Mouse (Mus musculus) cerebellum, adult 9-11 months (tissue): ENCODE results near the gene Ppan.
A peak's percentile ranks its signal among the peaks of the same experiment; 100 is the strongest.

Experiments used
- DNase-seq: peaks from one replicate; pipeline ENCODE4 v3.0.0; 2022

The Ppan gene

DNA sequence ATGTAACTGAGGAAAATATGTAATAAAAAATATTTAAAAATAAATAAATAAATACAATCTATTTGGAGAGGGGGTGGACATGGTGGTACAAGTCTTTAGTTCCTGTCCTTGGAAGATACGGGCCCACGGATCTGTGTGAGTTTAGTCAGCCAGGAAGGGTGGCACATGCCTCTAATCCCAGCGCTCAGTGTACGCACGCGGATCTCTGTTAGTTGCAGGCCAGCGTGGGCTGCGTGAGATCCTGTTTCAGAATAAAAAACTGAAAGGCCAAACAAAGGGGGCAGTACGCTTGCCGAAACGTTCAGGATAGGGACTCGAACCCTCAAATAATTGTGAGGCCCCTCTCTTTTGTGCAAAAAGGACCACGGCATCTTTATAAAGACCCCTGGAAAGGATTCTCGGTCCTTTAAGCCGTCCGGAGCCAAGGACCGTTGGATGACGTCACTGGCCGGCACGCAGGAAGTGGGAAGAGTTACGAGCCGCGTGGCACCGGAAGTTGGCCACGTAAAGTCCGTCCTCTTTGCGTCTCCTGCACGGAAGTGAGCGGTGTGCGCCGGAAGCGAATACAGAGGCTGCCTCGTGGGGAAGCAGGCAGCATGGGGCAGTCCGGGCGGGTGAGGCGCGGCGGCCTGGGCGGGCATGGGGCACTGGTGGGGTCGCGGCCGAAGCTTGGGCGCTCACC, at the start of gene Ppan:
Ppan (plus strand) TSS at position 472 of the 682 bp plus-strand sequence.
- peak; percentile 97 for DNase-seq

DNA sequence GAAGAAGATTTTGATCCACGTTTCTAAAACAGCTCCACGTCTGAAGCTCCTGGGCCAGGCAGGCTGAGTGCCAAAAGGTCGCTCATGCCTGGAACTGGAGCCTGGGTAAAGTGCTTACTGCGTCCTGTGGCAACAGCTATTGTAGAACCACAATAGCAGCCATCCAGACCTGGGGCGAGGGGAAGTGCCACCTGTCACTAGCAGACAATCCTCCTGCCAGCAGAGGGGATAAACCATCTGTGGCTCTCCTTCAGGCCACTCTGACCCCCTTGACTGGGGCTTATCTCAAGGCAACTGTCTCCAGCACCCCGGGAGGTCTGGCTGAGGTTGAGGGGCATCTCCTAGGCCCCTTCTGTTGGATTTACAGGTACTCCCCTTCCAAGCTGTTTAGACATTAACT, 49.0 kb upstream of the Ppan start:
- DNase-seq = peak; percentile 24

DNA sequence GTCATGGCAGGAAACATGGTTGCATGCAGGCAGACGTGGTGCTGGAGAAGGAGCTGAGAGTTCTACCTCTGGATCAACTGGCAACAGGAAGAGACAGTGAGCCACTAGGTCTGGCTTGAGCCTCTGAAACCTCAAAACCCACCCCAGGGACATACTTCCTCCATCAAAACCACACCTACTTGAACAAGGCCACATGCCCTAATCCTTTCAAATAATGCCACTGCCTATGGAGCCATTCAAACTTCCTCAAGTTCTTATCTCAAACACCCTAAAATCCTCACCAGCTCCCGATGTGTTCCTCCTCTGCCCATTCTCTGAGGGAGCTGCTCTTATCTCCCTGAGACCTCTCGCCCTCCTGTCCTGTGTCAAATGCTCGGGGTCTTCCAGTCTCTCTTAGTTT, 45.8 kb upstream of the Ppan start:
- DNase-seq = no peak

DNA sequence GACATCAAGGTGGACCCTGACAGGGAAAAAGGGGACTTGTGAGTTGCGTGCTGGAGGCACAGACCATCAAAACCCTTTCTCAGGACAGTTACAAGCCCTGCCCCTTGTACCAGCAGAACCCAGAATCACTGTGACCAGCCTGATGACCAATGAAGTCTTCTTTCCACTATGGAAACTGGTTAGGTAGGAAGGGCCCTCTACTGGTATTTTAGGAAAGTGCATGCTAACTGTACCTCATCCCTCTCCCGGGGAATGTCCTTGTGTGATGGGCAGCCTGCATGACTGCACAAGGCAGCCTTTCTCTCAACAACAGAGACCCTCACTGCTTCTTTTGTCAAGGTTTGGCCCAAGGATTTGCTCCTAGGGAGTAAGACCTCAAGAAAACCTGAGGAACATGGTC, 45.3 kb upstream of the Ppan start:
- no peak for DNase-seq

DNA sequence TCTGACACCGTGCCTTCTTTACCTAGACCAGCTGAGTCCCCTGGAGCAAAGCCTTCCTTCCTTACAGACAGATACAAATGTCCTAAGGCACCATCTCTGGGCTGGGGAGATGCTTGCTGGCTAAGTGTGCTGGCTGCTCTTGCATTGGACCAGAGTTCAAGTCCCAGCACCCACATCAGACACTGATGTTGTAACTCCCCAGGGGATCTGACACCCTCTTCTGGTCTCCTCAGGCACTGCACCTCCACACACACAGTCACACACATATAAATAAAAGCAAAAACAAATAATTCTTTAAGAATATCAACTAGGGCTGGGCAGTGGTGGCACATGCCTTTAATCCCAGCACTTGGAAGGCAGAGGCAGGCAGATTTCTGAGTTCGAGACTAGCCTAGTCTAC, 37.8 kb upstream of the Ppan start:
- DNase-seq = no peak

DNA sequence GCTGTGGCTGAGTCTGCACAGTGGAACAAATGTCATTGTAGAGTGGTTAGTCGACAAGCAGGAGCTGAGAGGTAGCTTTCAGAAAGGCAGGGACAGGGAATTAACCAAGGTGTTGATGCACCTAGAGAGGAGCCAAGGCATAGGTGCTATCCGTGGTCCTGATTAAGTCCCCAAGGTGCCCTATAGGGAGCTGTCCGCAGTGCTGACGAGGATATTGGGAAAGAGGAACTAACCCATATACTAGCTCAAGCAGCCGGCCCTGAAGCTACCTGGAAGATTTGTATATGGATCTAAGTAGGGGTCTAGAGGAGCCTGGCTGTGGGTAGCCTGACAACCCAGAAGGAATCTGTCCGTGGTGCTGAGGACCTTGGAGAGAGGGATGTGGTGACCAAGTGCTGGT, 30.8 kb upstream of the Ppan start:
- DNase-seq = no peak

DNA sequence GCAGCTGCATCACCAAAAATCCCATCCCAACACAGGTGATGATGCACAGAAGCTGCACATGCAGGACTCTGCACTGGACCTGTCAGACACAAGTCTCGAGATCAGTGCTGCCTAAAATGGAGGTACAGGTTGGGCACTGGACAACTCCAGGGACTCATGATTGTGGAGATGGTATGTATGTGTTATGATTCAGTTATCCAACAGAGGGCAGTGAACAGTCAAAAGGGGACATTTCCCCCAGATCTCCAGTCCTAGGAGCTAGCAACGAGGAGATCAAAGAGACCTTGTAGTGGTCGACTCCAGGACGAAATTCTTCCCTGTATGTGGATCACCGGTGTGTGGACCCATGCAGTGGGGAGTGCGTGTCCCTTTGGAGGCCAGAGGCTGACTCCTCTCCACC, 28.0 kb upstream of the Ppan start:
- DNase-seq = no peak

DNA sequence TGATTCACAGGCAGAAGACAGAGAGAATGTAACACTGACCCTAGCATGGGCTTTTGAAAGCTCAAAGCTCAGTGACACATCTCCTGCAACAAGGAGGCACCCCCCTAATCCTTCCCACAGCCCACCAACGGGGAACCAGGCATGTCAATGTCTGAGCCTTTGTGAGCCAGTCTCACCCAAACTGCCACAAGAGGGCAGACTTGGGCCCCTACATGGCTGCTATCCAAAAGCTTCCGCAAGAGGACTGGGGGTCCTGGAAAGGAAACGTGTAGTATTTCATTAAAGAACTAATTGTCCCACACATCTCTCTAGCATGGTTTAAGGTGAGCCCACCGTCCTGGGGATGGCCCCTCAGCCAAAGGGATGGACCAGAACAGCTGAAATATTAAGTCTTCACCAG, 26.2 kb upstream of the Ppan start:
- DNase-seq = no peak

DNA sequence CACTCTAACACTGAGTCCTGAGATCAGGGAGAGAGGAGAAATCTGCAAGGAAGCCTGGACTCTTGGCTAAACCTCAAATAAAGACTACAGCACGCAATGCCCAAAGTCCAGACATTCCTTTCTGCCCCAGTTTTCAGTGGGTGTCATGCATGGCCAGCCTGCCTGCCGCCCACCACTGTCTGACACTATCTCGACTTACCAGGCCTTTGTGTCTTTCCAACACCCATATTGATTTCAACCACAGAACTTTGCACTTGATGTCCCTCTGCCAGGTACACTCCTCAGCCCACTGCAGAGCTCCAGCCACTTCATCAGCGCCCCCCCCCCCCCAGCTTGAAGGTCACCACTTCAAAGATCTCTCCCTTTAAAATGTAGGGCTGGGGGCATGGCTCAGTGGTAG, 25.8 kb upstream of the Ppan start:
- DNase-seq = no peak

DNA sequence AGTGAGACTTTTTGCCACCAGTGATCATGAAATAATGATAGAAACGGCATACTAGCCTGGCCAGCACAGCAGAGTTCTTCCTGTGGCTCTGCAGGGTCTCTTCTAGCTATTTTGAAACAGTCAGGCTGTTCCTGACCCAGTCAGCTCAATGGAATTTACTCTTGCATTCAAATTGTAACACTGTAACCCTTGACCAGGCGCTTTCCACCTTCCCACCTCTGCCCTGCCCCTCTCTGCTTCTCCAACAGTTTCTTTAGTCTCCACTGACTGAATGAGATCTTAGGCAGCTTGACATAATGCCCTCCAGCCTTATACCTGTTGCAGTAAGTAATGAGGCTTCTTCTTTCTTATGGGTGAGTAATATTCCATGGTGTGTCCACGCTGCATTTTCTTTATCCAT, 21.1 kb upstream of the Ppan start:
- no peak for DNase-seq

DNA sequence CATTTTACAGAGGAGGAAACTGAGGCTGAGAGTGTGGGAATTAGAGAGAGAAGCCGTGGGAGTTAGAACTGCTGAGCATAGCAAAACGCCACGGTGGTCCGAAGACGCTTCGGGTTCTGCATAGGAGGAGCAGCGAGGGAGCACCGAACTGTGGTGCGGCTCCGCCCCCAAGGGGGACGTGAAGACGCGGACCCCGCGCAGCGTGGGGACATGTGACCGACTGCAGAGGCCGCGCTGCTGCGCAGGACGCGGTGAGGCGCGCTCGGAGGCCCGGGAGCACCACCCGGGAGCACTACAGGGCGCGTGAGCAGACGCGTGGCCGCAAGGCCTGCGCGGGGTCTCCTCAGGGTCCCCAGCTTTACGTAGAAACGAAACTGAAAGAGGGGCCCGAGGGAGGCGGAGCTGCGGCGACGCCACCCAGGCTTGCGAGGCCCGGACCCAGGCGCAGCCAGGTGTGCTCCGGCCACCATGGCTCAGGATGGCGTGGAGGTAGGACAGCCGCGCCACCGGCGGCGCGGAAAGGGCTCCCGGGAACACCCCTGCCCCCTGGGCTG, 19.4 kb upstream of the Ppan start, which contains the start of gene A230050P20Rik:
A230050P20Rik (plus strand) TSS at position 195 of the 554 bp plus-strand sequence.
- peak; percentile 83 for DNase-seq

DNA sequence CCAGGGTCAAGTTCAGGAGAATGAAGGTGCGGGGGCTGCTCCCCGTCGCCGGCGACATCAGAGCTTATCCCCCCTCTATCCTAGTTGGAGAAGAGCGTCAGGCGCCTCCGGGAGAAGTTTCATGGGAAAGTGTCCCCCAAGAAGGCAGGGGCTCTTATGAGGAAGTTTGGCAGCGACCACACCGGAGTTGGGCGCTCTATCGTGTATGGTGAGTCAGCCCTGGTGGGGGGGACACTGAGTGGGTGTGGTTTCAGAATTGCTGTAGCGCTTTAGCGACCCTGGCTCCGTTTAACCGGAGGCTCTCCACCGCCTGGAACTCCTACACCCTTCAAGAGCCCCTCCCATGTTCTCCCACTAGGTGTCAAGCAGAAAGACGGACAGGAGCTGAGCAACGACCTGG, 18.7 kb upstream of the Ppan start:
- DNase-seq = peak; percentile 53

DNA sequence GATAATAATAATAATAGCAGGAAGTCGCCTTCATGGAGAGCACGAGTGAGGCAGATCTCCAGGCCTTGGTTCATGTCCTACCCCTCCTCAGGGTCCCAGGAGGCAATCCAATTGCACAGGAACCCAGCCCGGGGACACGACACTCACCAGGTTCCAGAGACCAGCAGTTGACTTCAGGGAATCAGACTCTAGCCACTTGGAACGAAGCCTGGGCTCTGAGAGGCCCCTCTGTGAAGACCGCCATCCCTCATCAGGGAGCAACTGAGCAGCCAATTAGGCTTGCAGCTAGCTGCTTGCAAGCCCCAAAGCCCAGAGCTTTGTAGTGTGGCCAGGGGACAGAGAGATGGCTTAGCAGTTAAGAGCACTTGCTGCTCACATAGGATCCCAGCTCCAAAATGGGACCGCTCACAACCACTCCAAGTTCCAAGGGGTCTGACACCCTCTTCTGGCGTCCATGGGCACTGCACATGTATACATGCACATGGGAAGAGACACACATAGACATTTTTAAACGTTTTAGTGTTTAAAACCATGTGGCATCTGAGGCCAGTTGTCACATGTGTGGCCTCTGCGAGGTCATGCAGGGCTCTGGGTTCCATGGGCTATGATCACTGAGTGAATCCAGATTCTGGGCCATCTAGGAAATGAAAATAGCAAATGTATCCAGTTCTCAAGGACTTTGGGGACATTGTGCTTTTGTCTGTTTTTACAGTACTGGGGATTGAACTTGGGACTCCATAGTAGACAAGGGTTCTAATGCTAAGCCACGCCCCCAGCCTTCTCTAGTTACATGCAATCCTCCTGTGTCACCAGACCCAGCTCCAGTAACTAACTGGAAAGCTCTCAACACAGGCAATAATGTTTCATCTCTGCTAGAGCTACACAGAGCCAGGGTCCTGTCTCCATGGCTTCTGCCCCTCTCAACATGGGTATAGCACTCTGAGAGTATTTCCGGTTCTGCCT, 17.5 kb upstream of the Ppan start:
- peak; percentile 35 for DNase-seq

DNA sequence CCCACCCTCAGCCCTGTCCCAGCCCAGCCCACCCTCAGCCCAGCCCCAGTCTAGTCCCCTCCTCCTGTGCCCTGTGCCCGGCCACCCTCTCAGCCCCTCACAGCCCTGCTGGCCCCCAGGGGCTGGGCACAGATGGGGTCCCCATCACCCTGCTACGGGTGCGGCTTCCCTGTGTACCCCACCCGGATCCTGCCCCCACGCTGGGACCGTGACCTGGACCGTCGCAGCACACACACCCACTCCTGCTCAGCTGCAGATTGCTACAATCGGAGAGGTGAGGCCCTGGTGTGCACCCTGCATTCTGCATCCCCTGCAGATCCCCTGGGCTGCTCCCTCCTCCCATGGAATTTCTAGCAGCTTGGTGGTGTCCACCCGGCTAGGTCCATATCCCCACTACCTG, 15.0 kb upstream of the Ppan start:
- DNase-seq = peak; percentile 44

DNA sequence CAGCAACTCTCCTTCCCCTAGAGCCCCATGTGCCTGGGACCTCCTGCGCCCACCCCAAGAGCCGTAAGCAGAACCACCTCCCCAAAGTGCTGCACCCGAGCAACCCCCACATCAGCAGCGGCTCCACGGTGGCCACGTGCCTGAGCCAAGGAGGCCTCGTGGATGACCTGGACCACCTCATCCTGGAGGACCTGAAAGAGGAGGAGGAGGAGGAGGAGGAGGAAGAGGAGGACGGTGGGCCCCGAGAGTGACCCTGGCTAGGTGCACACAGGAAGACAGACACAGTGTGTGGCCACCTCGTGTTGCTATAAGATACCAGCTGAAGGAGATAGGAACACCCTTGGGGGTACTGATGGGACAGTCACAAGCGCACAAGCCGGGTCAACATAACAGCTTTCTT, 14.5 kb upstream of the Ppan start:
- DNase-seq = no peak

DNA sequence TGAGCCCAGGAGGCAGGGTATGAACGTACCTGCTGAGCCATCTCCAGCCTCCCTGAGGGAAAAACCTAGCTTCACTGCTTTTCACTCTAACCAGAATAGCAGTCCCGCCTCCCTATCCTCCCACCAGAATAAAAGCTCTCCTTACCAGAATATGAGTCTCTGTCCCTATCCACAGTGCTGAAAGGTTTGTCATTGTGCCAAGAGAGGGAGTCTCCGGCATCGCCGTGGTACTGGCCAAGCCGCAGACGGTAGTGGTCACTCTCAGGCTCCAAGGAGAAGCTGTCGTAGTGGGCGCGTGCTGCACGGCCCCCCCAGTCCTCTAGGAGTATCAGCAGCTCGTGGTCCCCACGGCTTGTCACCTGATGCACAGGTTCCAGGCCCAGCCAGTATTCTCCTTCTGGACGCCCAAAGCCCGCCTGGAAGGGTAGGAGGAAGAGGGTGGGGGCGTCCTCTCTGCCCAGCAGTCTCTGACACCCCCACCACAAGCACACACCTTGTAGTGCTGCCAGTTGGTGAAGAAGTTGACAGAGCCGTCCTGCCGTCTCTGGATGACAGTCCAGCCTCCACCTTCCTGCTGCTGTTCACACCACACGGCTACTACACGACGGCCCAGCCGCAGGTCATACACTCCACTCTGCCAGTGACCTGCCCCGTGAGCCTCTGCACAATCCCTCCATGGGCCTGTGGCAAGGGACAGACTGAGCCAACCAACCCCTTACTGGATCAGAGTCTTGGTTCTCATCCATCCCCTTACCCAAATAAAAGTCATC, 12.8 kb upstream of the Ppan start:
- peak; percentile 67 for DNase-seq

DNA sequence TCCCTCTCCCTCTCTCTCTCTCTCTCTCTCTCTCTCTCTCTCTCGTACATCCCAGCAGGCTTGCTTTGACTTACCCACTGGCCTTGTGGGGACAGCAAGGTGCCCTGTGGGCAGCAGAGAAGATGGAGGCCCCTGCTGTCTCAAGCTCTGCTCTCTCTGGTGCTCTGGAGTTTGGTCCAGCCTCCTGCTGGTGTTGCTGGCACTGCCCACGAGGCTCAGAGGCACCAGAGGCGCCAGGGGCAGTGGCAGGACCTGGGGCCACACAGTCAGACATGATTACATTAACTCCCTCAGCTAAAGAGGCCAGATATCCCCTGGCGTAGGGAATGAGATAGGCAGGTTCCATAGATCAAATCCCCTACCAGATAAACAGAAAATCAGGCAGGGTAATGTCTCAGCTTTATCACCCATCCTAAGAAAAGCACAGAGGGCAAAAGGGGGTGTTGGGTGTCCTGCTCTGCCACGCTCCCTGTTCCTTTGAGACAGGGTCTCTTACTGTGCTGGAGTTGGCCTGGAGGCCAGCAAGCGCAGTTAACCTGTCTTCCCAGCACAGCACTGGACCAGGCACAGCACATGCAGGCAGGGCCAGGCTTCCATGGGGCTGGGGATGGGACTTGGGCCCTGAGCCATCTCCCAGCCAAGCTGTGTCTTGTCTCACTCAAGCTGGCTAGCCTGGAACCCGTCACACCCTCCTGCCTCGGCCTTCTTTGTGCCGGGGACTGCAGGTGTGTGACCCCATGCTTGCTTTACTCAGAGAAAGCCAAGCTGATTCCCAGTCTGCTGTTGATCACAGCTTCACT, 11.5 kb upstream of the Ppan start:
- peak; percentile 67 for DNase-seq

DNA sequence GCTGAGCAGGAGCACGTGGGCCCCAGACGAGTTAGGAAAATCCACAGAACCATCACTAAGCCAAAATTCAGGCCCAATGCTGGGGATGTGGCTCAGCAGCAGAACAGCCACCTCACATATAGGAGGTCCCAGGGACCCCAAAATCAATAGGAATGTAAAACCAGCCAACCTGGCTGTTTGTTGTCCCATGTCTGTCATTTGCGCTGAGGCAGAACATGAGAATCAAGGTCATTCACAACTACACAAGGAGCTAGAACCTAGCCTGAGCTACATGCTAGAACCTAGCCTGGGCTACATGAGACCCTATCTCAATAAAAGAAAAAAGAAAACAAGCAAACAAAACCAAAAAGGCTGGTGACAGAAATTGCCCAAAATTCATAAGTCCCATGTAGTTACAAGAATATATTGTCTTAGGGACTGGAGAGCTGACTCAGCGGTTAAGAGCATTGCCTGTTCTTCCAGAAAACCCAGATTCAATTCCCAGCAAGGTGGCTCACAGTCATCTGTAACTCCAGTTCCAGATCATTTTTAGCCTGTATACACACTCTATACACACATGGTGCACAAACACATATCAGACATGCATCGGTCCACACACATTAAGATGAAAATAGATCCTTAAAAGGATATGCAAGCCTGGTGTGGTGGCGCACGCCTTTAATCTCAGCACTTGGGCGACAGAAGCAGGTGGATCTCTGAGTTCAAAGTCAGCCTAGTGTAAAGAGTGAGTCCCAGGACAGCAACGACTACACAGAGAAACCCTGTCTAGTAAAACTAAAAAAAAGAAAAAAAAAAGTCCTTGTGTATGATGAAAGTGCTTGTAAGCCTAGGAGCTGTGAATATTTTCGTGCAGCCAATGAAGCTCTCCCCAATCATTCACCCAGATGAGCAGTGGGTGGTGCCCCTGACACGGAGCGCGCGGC, 10.6 kb upstream of the Ppan start:
- DNase-seq = no peak

DNA sequence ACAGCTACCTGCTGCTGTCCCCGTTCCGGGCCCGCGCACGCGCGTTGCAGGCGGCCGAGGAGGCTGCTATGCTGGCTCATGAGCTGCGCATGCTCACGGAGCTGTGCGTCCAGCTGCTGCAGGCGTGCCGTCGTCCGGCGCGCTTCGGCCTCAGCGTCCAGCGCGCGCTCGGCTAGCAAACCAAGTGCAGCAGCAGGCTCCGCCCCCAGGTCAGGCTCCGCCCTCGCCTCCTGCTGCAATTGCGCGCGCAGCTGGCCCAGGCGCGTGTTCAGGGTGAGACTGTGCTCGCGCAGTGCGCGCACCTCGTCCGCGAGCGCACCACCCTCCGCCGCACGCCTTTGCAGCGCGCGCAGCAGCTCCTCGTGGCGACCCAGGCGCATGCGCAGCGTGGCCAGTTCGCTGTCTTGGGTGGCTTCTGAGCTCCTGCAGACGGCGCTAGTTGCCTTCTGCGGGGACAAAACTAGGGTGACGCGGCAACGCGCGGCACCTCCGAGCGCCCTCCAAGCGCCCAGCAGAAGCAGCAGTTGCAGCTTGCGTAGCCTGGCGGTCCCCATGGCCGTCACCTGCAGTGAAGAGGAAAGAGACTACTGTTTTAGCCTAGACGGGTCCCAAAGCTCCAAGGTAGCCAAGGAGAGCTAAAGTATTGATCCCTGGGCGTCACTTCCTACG, 9.8 kb upstream of the Ppan start:
- DNase-seq = peak; percentile 100

DNA sequence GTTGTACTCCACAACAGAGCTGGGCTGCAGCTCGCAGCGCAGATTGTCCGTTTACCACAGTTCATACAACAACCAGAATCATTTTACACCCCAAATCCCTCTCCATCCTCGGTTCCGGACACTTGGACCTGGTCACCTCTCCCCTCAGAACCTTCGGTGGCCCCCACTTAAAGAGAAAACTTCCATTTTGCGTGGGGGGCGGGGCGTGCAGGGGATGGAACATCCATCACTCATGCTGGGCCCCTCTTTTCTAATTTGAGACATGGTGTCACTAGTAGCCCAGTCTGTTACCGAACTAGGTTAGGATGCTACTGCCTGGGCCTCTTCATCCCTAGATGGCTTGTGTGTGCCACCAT, 9.3 kb upstream of the Ppan start:
- DNase-seq = no peak
